Mouse (Mus musculus): ENCODE measurements around the gene Spg21. TPM values are rescaled to one million over a fixed set of nuclear protein-coding genes. Genes with fewer than 3 reads are reported as not detected.

The Spg21 gene
- total and polyA plus RNA-seq, 3 experiments: 40.4 to 136 (median 43.4) TPM

- H3K27ac ChIP-seq (ENCODE audit: insufficient read depth, low read depth): no peak overlapping the region
- no peaks in the 10 kb centered on the region for H3K27me3 ChIP-seq (replicated peaks)
- no peak for TF ChIP-seq MAX (IDR thresholded peaks at IDR 0.05; ENCODE audit: low read length)
- TF ChIP-seq CHD1 (IDR thresholded peaks at IDR 0.05; ENCODE audit: low read depth, low read length): no peak
- TF ChIP-seq SMC3 (IDR thresholded peaks at IDR 0.05; ENCODE audit: low read depth, low read length): no peak
- no peak for TF ChIP-seq CHD2 (IDR thresholded peaks at IDR 0.05; ENCODE audit: low read length)
- TF ChIP-seq MAZ (IDR thresholded peaks at IDR 0.05; ENCODE audit: low read depth, low read length): no peak
- TF ChIP-seq RAD21 (IDR thresholded peaks at IDR 0.05; ENCODE audit: low read depth, low read length): no peak
- no peak for TF ChIP-seq MYC (IDR thresholded peaks at IDR 0.05; ENCODE audit: low read depth, low read length)
- TF ChIP-seq MAFK (IDR thresholded peaks at IDR 0.05; ENCODE audit: insufficient replicate concordance, low read length): no peak
- TF ChIP-seq ZC3H11A (IDR thresholded peaks at IDR 0.05; ENCODE audit: low read depth, low read length): no peak
- TF ChIP-seq USF1 (IDR thresholded peaks at IDR 0.05; ENCODE audit: low read depth, low read length): no peak
- TF ChIP-seq ELF1 (IDR thresholded peaks at IDR 0.05; ENCODE audit: low read depth, low read length): no peak
- no peak for TF ChIP-seq BHLHE40 (IDR thresholded peaks at IDR 0.05; ENCODE audit: low read depth, low read length)
- TF ChIP-seq TBP (conservative IDR thresholded peaks at IDR 0.05; ENCODE audit: low read depth, low read length): no peak
- H3K4me1 ChIP-seq (ENCODE audit: control insufficient read depth in 1 of 2, insufficient read depth in 2 of 2): peaks cover 3 to 14% of the 10 kb centered on the region in 2 experiments; a peak in 3 of 4 replicates
- no peak overlapping the region for H3K4me3 ChIP-seq (replicated peaks in 1 of 3; ENCODE audit: low read depth in 2 of 3, low read length in 2 of 3, poor library complexity in 1 of 3)
- dilution Hi-C loops (cut with MboI; ENCODE audit: extremely low pct_ligation_motif_present, extremely low pct_unique_long_range_greater_than_20kb, low sequenced_read_pairs): no loop called here
- H3K9me3 ChIP-seq (replicated peaks; ENCODE audit: low read length): peaks cover 5% of the 10 kb centered on the region
- no peak overlapping the region for H3K9ac ChIP-seq (ENCODE audit: insufficient read depth, low read depth)
- in situ Hi-C loops (cut with MboI; ENCODE audit: low pct_ligation_motif_present, low pct_unique_long_range_greater_than_20kb, low sequenced_read_pairs): no loop called here
- peaks cover 38 to 75% of the 10 kb centered on the region in 2 experiments for H3K36me3 ChIP-seq (replicated peaks in 1 of 2; ENCODE audit: control insufficient read depth in 1 of 2, insufficient read depth in 1 of 2, low read length in 1 of 2)
- H3K79me2 ChIP-seq (replicated peaks; ENCODE audit: control insufficient read depth, extremely low read depth, insufficient read depth, poor library complexity, severe bottlenecking): peaks cover 4% of the 10 kb centered on the region; the same call in 1 of the 2 replicates
- no peak overlapping the region for H3K4me2 ChIP-seq (ENCODE audit: insufficient read depth, low read depth, poor library complexity, severe bottlenecking)
- no peak for DNase-seq (ENCODE audit: extremely low read depth)
Observed at GRCm38 (mm10) chr9:65467686-65468085, 6.9 kb downstream of the Spg21 start.

- no peak for TF ChIP-seq GABPA (IDR thresholded peaks at IDR 0.05; ENCODE audit: insufficient replicate concordance, low read depth, low read length)
- no peak for TF ChIP-seq ETS1 (conservative IDR thresholded peaks at IDR 0.05; ENCODE audit: low read depth, low read length)
- TF ChIP-seq SMC3 (IDR thresholded peaks at IDR 0.05; ENCODE audit: low read depth, low read length): no peak
- TF ChIP-seq BHLHE40 (IDR thresholded peaks at IDR 0.05; ENCODE audit: low read depth, low read length): no peak
- no peak for TF ChIP-seq CHD1 (IDR thresholded peaks at IDR 0.05; ENCODE audit: low read depth, low read length)
- no peak for TF ChIP-seq E2F4 (IDR thresholded peaks at IDR 0.05; ENCODE audit: insufficient replicate concordance, low read depth, low read length)
- TF ChIP-seq ZNF384 (IDR thresholded peaks at IDR 0.05; ENCODE audit: low read depth, low read length): no peak
- TF ChIP-seq USF2 (conservative IDR thresholded peaks at IDR 0.05; ENCODE audit: low read depth, low read length): no peak
- no peak for TF ChIP-seq ZC3H11A (IDR thresholded peaks at IDR 0.05; ENCODE audit: low read depth, low read length)
- no peak for TF ChIP-seq TBP (conservative IDR thresholded peaks at IDR 0.05; ENCODE audit: low read depth, low read length)
- TF ChIP-seq MAX (IDR thresholded peaks at IDR 0.05; ENCODE audit: low read length): no peak
- no peak for TF ChIP-seq UBTF (IDR thresholded peaks at IDR 0.05; ENCODE audit: low read depth, low read length)
- no peak overlapping the region for H3K9ac ChIP-seq (ENCODE audit: insufficient read depth, low read depth)
- H3K36me3 ChIP-seq (replicated peaks in 1 of 2; ENCODE audit: control insufficient read depth in 1 of 2, insufficient read depth in 1 of 2, low read length in 1 of 2): peaks cover 44 to 89% of the 10 kb centered on the region in 2 experiments
- no peaks in the 10 kb centered on the region for H3K9me3 ChIP-seq (replicated peaks; ENCODE audit: low read length)
- H3K27ac ChIP-seq (ENCODE audit: insufficient read depth, low read depth): no peak overlapping the region
- in situ Hi-C loops (cut with MboI; ENCODE audit: low pct_ligation_motif_present, low pct_unique_long_range_greater_than_20kb, low sequenced_read_pairs): no loop called here
- DNase-seq (ENCODE audit: extremely low read depth): no peak
- peaks cover 3 to 4% of the 10 kb centered on the region in 2 experiments; a peak in 3 of 4 replicates for H3K4me1 ChIP-seq (ENCODE audit: control insufficient read depth in 1 of 2, insufficient read depth in 2 of 2)
- H3K27me3 ChIP-seq (replicated peaks): no peaks in the 10 kb centered on the region
- H3K4me2 ChIP-seq (ENCODE audit: insufficient read depth, low read depth, poor library complexity, severe bottlenecking): no peak overlapping the region
- H3K4me3 ChIP-seq (replicated peaks in 1 of 3; ENCODE audit: low read depth in 2 of 3, low read length in 2 of 3, poor library complexity in 1 of 3): no peak overlapping the region
- H3K79me2 ChIP-seq (replicated peaks; ENCODE audit: control insufficient read depth, extremely low read depth, insufficient read depth, poor library complexity, severe bottlenecking): no peaks in the 10 kb centered on the region
- dilution Hi-C loops (cut with MboI; ENCODE audit: extremely low pct_ligation_motif_present, extremely low pct_unique_long_range_greater_than_20kb, low sequenced_read_pairs): no loop called here
Observed at GRCm38 (mm10) chr9:65472769-65473168, 12.0 kb downstream of the Spg21 start.
